16 mouse cellular contexts compared by ENCODE assay signal in the genomic region with DNA sequence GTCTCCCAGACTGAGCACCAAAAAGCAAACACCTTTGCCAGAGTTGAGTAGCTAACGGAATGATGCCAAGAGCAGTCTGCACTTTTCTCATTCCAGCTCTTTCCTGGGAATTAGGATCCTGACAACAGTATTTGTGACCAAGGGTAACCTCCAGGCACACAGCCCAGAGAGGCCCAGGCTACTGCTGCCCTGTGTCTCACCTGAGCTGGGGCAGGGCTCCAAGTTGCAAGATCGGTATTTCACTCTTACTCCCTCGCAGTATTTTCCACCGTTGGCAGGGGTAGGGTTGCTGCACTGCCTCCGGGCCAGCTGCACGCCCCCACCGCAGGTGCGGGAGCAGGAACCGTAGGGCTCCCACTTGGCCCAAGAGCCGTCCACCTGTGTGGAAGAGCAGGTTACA. TPM values are rescaled to one million over a fixed set of nuclear protein-coding genes. Genes with fewer than 3 reads are reported as not detected.
A peak's percentile ranks its signal among the peaks of the same experiment; 100 is the strongest.
DNase-seq lines count a peak whose midpoint lies in the region; ATAC-seq and TF ChIP-seq lines count a peak whose summit lies in the region.
"Had no signal": no experiment of that assay in that cellular context is flagged by ENCODE, and none has a peak within 500 bp of the region (broad histone marks: within the 10 kb centered on the region; RNA-seq: fewer than 3 reads in every experiment).

No protein-coding gene starts in this region.

- no peak overlapping the region for H3K27ac ChIP-seq in kidney, adult 2 months (ENCODE audit: insufficient read depth, low read depth, low read length)
- H3K27ac ChIP-seq in kidney, embryonic 16.5 days (ENCODE audit: low read length) = no peak overlapping the region
- H3K27ac ChIP-seq in lung, embryonic 14.5 days (ENCODE audit: low read depth) = no peak overlapping the region
- H3K27ac ChIP-seq in lung, postnatal 0 days (ENCODE audit: low read length) = no peak overlapping the region
- H3K27ac ChIP-seq: forebrain, embryonic 15.5 days; heart, embryonic 10.5 days; hindbrain, embryonic 13.5 days had no signal

- no peak for TF ChIP-seq CTCF in kidney, adult 2 months (conservative IDR thresholded peaks at IDR 0.05; ENCODE audit: insufficient read depth, insufficient read length, low read depth, low read length)
- TF ChIP-seq CTCF in lung, embryonic 14.5 days (IDR thresholded peaks at IDR 0.05; ENCODE audit: low read depth) = no peak
- no peak for TF ChIP-seq CTCF in lung, postnatal 0 days (IDR thresholded peaks at IDR 0.05)

- H3K9ac ChIP-seq in kidney, embryonic 16.5 days (replicated peaks; ENCODE audit: low read length) = no peak overlapping the region
- no peak overlapping the region for H3K9ac ChIP-seq in lung, embryonic 14.5 days
- no peak overlapping the region for H3K9ac ChIP-seq in lung, postnatal 0 days (replicated peaks; ENCODE audit: low read depth)
- H3K9ac ChIP-seq: forebrain, embryonic 15.5 days; hindbrain, embryonic 13.5 days had no signal

- TF ChIP-seq POLR2A in kidney, adult 2 months (IDR thresholded peaks at IDR 0.05; ENCODE audit: low read depth, low read length) = no peak

- no peak overlapping the region for H3K4me2 ChIP-seq in kidney, embryonic 16.5 days (replicated peaks; ENCODE audit: low read depth, low read length)
- H3K4me2 ChIP-seq in lung, embryonic 14.5 days = no peak overlapping the region
- H3K4me2 ChIP-seq in lung, postnatal 0 days (replicated peaks; ENCODE audit: low read depth, low read length) = no peak overlapping the region
- H3K4me2 ChIP-seq: forebrain, embryonic 15.5 days; hindbrain, embryonic 13.5 days had no signal

- no peaks in the 10 kb centered on the region for H3K27me3 ChIP-seq in kidney, adult 2 months (replicated peaks; ENCODE audit: control insufficient read depth, insufficient read depth, low read length)
- H3K27me3 ChIP-seq in kidney, embryonic 16.5 days (ENCODE audit: insufficient read depth, low read length) = no peaks in the 10 kb centered on the region
- H3K27me3 ChIP-seq in lung, embryonic 14.5 days (ENCODE audit: insufficient read depth, low read length) = no peaks in the 10 kb centered on the region
- H3K27me3 ChIP-seq in lung, postnatal 0 days (replicated peaks; ENCODE audit: insufficient read depth, low read length) = no peaks in the 10 kb centered on the region
- H3K27me3 ChIP-seq: forebrain, embryonic 15.5 days; hindbrain, embryonic 13.5 days had no signal

- 49% methylated on average over 10 of the region's 10 CpGs for WGBS in kidney, adult 2 months
- 65% methylated on average over 10 of the region's 10 CpGs for WGBS in kidney, embryonic 16.5 days
- 79% methylated on average over 10 of the region's 10 CpGs for WGBS in lung, embryonic 14.5 days
- WGBS in lung, postnatal 0 days = 61% methylated on average over 10 of the region's 10 CpGs

- H3K36me3 ChIP-seq in kidney, adult 2 months (ENCODE audit: control insufficient read depth, insufficient read depth, low read length) = no peaks in the 10 kb centered on the region
- peaks cover 6% of the 10 kb centered on the region for H3K36me3 ChIP-seq in kidney, embryonic 16.5 days (ENCODE audit: insufficient read depth, low read length)
- H3K36me3 ChIP-seq in lung, embryonic 14.5 days (ENCODE audit: insufficient read depth) = no peaks in the 10 kb centered on the region; the same call in 1 of the 2 replicates
- H3K36me3 ChIP-seq in lung, postnatal 0 days (ENCODE audit: insufficient read depth, low read length) = peaks cover 6% of the 10 kb centered on the region; the same call in 1 of the 2 replicates
- H3K36me3 ChIP-seq: forebrain, embryonic 15.5 days had no signal

- no peak for TF ChIP-seq EP300 in lung, postnatal 0 days (IDR thresholded peaks at IDR 0.05)

- H3K4me3 ChIP-seq in kidney, adult 2 months (ENCODE audit: insufficient read depth, low read depth, low read length) = no peak overlapping the region
- no peak overlapping the region for H3K4me3 ChIP-seq in kidney, embryonic 16.5 days (ENCODE audit: low read length)
- no peak overlapping the region for H3K4me3 ChIP-seq in lung, embryonic 14.5 days (ENCODE audit: low read depth, low read length)
- no peak overlapping the region for H3K4me3 ChIP-seq in lung, postnatal 0 days (ENCODE audit: low read depth, low read length)
- H3K4me3 ChIP-seq: forebrain, embryonic 15.5 days; heart, embryonic 10.5 days; hindbrain, embryonic 13.5 days had no signal

- no peak for ATAC-seq in kidney, embryonic 16.5 days (ENCODE audit: low FRiP score, low TSS enrichment)
- no peak for ATAC-seq in lung, embryonic 14.5 days (ENCODE audit: insufficient read depth)
- ATAC-seq in lung, postnatal 0 days = peak; percentile 23; the same call in 1 of the 2 replicates
- ATAC-seq: forebrain, embryonic 15.5 days had no signal

- DNase-seq in kidney, adult 2 months = peak; percentile 80
- DNase-seq in lung, embryonic 14.5 days = peak; percentile 14
- no peak for DNase-seq in lung, postnatal 14 days
- DNase-seq in lung, postnatal 0 days (ENCODE audit: low spot score) = peak; percentile 15
- peak; percentile 28 for DNase-seq in lung, postnatal 36 days
- no peak for DNase-seq in adrenal gland, postnatal 25 days
- no peak for DNase-seq in natural killer cell, adult 2 months (ENCODE audit: low spot score in 2 of 2)
- DNase-seq: cerebellum, adult 2 months; cerebellum, postnatal 10 days; gastrocnemius, postnatal 36 days; heart, postnatal 10 days had no signal

- H3K4me1 ChIP-seq in kidney, adult 2 months (ENCODE audit: control insufficient read depth, insufficient read depth, low read length) = peaks cover 27% of the 10 kb centered on the region
- no peaks in the 10 kb centered on the region for H3K4me1 ChIP-seq in kidney, embryonic 16.5 days (ENCODE audit: insufficient read depth, low read length)
- no peaks in the 10 kb centered on the region for H3K4me1 ChIP-seq in lung, embryonic 14.5 days (ENCODE audit: insufficient read depth)
- H3K4me1 ChIP-seq in lung, postnatal 0 days (ENCODE audit: insufficient read depth, low read depth, low read length) = no peaks in the 10 kb centered on the region
- H3K4me1 ChIP-seq: forebrain, embryonic 15.5 days; heart, embryonic 10.5 days; hindbrain, embryonic 13.5 days had no signal

- no peaks in the 10 kb centered on the region for H3K9me3 ChIP-seq in kidney, embryonic 16.5 days (ENCODE audit: low read length)
- no peaks in the 10 kb centered on the region for H3K9me3 ChIP-seq in lung, embryonic 14.5 days (ENCODE audit: low read depth, low read length)
- H3K9me3 ChIP-seq in lung, postnatal 0 days (ENCODE audit: low read length) = no peaks in the 10 kb centered on the region
- H3K9me3 ChIP-seq: forebrain, embryonic 15.5 days; heart, embryonic 10.5 days; hindbrain, embryonic 13.5 days had no signal

RNA-seq across cellular contexts. Expression of a gene that starts 16.4 kb away (rescaled TPM):
- 6.2 and 7.3 TPM in 2 replicates for polyA plus RNA-seq in kidney, adult 2 months (2012; rRNA removed)
- 9.2 and 9.8 TPM in 2 replicates for polyA plus RNA-seq in kidney, embryonic 16.5 days (2015; fragmentation: Nextera tagmentation; extraction: Ambion mirVana)
- polyA plus RNA-seq in lung, embryonic 14.5 days (2014; fragmentation: Nextera tagmentation; extraction: Ambion mirVana) = 6.2 and 6.4 TPM in 2 replicates
- polyA plus RNA-seq in lung, postnatal 0 days (2015; fragmentation: Nextera tagmentation; extraction: Ambion mirVana) = 8.7 and 10.2 TPM in 2 replicates
- 4.6 and 5.7 TPM in 2 replicates for total RNA-seq in adrenal gland, postnatal 25 days (2021)

RNA-seq across cellular contexts. Expression of a gene that starts 36.5 kb away (rescaled TPM):
- polyA plus RNA-seq in kidney, adult 2 months (2012; rRNA removed) = 0.83 and 1.7 TPM in 2 replicates
- polyA plus RNA-seq in kidney, embryonic 16.5 days (2015; fragmentation: Nextera tagmentation; extraction: Ambion mirVana) = 0.59 and 0.76 TPM in 2 replicates
- polyA plus RNA-seq in lung, embryonic 14.5 days (2014; fragmentation: Nextera tagmentation; extraction: Ambion mirVana) = 2.0 and 3.1 TPM in 2 replicates
- polyA plus RNA-seq in lung, postnatal 0 days (2015; fragmentation: Nextera tagmentation; extraction: Ambion mirVana) = 10.5 and 10.7 TPM in 2 replicates
- total RNA-seq in adrenal gland, postnatal 25 days (2021) = 0.43 TPM in 1 of 2 replicates, not detected in the other
- total RNA-seq: hematopoietic stem cell, adult 5-6 weeks had no signal

Comparison
In these comparisons a context has a peak if more than half of its experiments do, and no peak if none do; other contexts are left out.
1. DNase-seq: peak in kidney, adult 2 months (single experiment), lung, embryonic 14.5 days (single experiment), lung, postnatal 0 days (single experiment) and lung, postnatal 36 days (single experiment); none in lung, postnatal 14 days (single experiment), adrenal gland, postnatal 25 days (single experiment) and natural killer cell, adult 2 months (0 of 2).